Mouse (Mus musculus) forebrain, embryonic 12.5 days (tissue): ENCODE measurements around the gene Helz. TPM values are rescaled to one million over a fixed set of nuclear protein-coding genes. Genes with fewer than 3 reads are reported as not detected.
"Not testable (repeated sequence)": the region's sequence is repeated elsewhere in the genome, so short reads cannot be mapped to it uniquely, and the experiment has no call there.

Experiments
- ATAC-seq: fragments of 200-750 bp; cut with Nextera tagmentation; 2 replicates; pipeline ENCODE4 v1.8.0; 2017; ENCODE audit warnings: moderate TSS enrichment; ENCODE audit not compliant: low FRiP score
- H3K27ac ChIP-seq: fragments of 300-500 bp; sonication (generic); 2 replicates; pipeline ENCODE4 v1.5.1; 2016; ENCODE audit warnings: mild to moderate bottlenecking
- H3K27me3 ChIP-seq: fragments of 300-500 bp; sonication (generic); 2 replicates; pipeline ENCODE4 v1.6.1; 2016; ENCODE audit warnings: mild to moderate bottlenecking
- H3K36me3 ChIP-seq: fragments of 300-500 bp; sonication (generic); replicated peaks from 2 replicates; pipeline ENCODE4 v1.6.1; 2016; ENCODE audit warnings: mild to moderate bottlenecking
- H3K4me1 ChIP-seq: fragments of 300-500 bp; sonication (generic); 2 replicates; pipeline ENCODE4 v1.6.1; 2016
- H3K4me2 ChIP-seq: fragments of 300-500 bp; sonication (generic); 2 replicates; pipeline ENCODE4 v1.6.1; 2016; ENCODE audit warnings: mild to moderate bottlenecking, moderate library complexity
- H3K4me3 ChIP-seq: fragments of 300-500 bp; sonication (generic); replicated peaks from 2 replicates; pipeline ENCODE4 v1.5.1; 2016; ENCODE audit warnings: mild to moderate bottlenecking
- H3K9ac ChIP-seq: fragments of 300-500 bp; sonication (generic); 2 replicates; pipeline ENCODE4 v1.6.1; 2016; ENCODE audit warnings: mild to moderate bottlenecking
- H3K9me3 ChIP-seq: fragments of 300-500 bp; sonication (generic); 2 replicates; pipeline ENCODE4 v1.6.1; 2016
- WGBS: fragments of 180-500 bp; shearing (Covaris S2); methylation state at CpG from one replicate; pipeline ENCODE4 v1.1.7; 2016; 5-methylcytosine and 5-hydroxymethylcytosine counted together
- polyA plus RNA-seq: library from polyadenylated mRNA; unstranded; fragments of >200 nt; fragmentation: Nextera tagmentation; extraction: Ambion mirVana; gene quantifications from 2 replicates; pipeline ENCODE4 v1.2.1, GENCODE M21; 2016

Gene Helz
- polyA plus RNA-seq, 1 experiment from 2014 or later: 21.1 TPM

DNA sequence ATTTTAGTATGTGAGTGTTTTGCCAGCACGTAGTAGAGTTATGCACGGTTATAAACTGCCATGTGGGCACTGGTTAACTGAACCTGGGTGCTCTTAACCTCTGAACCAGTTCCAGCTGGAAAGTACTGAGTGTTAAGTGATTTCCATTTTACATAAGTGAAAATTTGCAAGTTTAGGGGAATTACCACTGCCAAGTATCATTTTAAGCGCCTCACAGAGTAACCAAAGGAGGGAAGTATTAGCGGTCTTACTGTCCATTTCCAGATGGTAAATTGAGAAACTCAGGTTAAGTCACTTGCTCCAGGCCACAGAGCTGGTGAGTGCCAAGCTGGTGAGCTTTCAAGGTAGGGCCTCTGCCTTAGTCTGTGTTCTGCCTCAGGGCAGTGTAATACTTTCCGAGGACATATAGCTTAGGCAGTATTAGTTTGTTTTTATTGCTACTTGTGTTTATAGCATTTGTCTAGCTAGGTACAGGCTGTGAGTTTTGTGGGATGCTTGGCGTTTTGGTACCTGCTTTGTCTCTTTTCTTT is 20.8 kb downstream of the Helz start:
- Histone ChIP-seq H3K9ac (no peak overlapping the region), H3K4me2 (no peak overlapping the region), H3K4me1 (no peaks in the 10 kb centered on the region), H3K4me3 (no peak overlapping the region), H3K27ac (no peak overlapping the region), H3K27me3 (no peaks in the 10 kb centered on the region), H3K36me3 (peaks cover 20% of the 10 kb centered on the region; the same call in 1 of the 2 replicates), H3K9me3 (no peaks in the 10 kb centered on the region)
- no peak for ATAC-seq
- 95% methylated on average over 6 of the region's 6 CpGs for WGBS

DNA sequence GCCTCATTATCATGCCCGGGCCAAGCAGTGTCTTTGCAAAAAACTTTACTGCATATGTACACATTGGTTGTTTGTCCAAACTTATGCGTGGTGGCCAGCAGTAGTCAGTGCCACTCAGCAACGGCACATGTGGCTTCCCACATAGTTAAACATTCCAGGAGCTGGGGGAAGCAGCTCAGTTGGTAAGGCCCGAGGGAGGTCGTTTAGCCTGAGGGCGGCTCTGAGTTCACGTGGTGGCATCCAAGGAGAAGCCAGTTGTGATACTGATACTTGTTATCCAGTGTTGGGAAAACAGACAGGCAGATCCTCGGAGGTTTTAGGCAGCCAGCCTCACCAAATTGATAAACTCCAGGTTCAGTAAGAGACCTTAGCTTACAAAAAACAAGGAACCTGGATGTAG is 23.2 kb downstream of the Helz start:
- WGBS: 89% methylated on average over 8 of the region's 8 CpGs
- H3K9ac ChIP-seq, H3K9me3 ChIP-seq, H3K4me3 ChIP-seq, H3K27me3 ChIP-seq, ATAC-seq, H3K27ac ChIP-seq, H3K4me2 ChIP-seq, H3K4me1 ChIP-seq: not testable (repeated sequence)
- H3K36me3 ChIP-seq: peaks cover 33% of the 10 kb centered on the region

DNA sequence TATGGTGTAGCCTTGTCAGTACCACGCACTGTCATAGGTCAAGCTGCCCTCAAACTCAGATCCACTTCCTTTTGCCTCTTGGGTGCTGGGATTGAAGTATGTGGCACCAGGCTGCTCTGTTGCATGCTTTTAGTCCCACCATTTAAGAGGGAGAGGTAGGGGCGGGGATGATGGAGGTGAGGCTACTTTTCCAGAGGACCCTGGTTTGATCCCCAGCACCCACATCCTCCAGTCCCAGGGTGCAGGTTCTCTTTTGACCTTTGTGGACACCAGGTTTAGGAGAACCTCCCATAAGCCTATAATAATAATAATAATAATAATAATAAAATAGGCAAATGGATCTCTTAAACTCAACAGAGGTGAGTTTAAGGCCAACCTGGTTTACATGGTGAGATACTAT is 23.6 kb downstream of the Helz start:
- Histone ChIP-seq H3K36me3 (peaks cover 38% of the 10 kb centered on the region), H3K4me2 (no peak overlapping the region), H3K4me3 (no peak overlapping the region), H3K4me1 (no peaks in the 10 kb centered on the region), H3K27me3 (no peaks in the 10 kb centered on the region), H3K9ac (no peak overlapping the region), H3K9me3 (no peaks in the 10 kb centered on the region), H3K27ac (no peak overlapping the region)
- ATAC-seq: no peak
- WGBS: 98% methylated on average over 2 of the region's 2 CpGs

DNA sequence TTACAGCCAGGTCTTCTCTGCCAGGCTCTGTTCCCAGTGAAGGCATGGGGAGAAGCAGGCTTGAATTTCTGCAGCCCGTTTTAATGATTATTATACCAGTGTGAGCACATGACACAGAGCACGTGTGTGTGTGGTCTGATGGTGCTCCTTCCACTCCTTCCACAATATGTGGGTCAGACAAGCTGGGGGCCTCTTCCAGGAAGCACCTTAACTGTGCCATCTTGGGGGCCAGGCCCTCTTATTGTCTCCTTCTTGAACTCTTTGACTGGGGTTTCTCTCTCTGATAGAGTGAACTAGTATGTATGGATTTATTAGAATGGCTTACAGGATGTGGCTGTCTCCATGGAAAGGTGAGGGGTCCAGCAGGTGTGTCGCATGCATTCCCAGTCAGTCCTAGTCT is 24.8 kb downstream of the Helz start:
- no peak for ATAC-seq
- no peak overlapping the region for H3K4me3 ChIP-seq
- H3K27me3 ChIP-seq: no peaks in the 10 kb centered on the region
- H3K9me3 ChIP-seq: no peaks in the 10 kb centered on the region
- WGBS: 90% methylated on average over 3 of the region's 3 CpGs
- H3K27ac ChIP-seq: no peak overlapping the region
- no peak overlapping the region for H3K9ac ChIP-seq
- H3K4me1 ChIP-seq: no peaks in the 10 kb centered on the region
- peaks cover 41% of the 10 kb centered on the region for H3K36me3 ChIP-seq
- H3K4me2 ChIP-seq: no peak overlapping the region

DNA sequence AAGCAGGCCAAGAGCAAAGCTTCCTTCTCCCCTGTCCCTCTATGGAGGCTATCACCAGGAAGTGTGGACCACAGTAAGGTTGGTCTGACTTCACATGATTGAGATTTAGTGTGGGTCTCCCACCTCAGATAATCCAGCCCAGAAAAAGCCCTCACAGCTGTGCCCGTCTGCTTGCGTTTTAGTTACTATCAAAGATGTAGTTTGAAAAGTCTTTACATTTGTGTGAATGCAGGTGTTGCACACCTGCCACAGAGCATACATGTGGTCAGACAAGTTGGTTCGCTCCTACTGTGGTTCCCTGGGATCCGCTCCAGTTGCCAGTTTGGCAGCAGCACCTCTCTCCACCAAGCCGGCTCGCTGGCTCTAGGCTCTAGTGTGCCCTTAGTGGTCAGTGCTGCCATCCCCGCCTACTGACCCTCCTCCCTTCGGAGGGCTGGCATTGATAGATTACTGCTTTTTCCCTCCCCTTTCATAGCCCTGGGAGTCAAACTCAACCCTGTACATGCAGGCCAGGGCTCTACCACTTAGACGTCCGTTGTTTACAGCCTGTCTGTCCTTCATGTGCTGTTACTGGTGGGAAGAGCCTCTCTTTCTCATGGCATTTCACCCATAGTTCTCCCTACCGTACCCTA is 25.4 kb downstream of the Helz start:
- Histone ChIP-seq H3K9ac (no peak overlapping the region), H3K27ac (no peak overlapping the region), H3K9me3 (no peaks in the 10 kb centered on the region), H3K36me3 (peaks cover 41% of the 10 kb centered on the region), H3K4me1 (no peaks in the 10 kb centered on the region), H3K27me3 (no peaks in the 10 kb centered on the region), H3K4me2 (no peak overlapping the region), H3K4me3 (no peak overlapping the region)
- ATAC-seq: no peak
- whole genome bisulfite sequencing: 83% methylated on average over 11 of the region's 11 CpGs

DNA sequence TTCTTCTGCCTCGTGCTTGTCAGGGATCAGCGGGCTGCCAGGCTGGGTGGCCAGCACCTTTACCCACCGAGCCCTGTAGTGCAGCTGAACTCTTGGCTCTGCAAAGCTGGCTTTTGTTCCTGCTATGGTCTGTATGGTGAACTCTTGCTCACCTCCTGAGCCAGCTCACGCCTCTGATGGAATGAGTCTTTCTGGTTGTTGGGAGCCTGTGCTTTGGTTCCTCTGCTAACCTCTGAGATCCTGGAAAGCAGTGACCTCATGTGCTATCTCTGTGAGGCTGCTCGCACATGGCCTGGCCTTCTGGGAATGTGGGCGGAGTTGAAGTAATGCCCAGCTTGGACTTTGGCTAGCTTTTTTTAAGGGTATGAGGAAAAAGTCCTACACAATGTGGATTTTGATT is 26.1 kb downstream of the Helz start:
- no peaks in the 10 kb centered on the region for H3K9me3 ChIP-seq
- no peak overlapping the region for H3K4me3 ChIP-seq
- no peak overlapping the region for H3K4me2 ChIP-seq
- H3K4me1 ChIP-seq: no peaks in the 10 kb centered on the region
- no peaks in the 10 kb centered on the region for H3K27me3 ChIP-seq
- ATAC-seq: no peak
- 73% methylated on average over 6 of the region's 6 CpGs for WGBS
- peaks cover 43% of the 10 kb centered on the region for H3K36me3 ChIP-seq
- no peak overlapping the region for H3K9ac ChIP-seq
- no peak overlapping the region for H3K27ac ChIP-seq

DNA sequence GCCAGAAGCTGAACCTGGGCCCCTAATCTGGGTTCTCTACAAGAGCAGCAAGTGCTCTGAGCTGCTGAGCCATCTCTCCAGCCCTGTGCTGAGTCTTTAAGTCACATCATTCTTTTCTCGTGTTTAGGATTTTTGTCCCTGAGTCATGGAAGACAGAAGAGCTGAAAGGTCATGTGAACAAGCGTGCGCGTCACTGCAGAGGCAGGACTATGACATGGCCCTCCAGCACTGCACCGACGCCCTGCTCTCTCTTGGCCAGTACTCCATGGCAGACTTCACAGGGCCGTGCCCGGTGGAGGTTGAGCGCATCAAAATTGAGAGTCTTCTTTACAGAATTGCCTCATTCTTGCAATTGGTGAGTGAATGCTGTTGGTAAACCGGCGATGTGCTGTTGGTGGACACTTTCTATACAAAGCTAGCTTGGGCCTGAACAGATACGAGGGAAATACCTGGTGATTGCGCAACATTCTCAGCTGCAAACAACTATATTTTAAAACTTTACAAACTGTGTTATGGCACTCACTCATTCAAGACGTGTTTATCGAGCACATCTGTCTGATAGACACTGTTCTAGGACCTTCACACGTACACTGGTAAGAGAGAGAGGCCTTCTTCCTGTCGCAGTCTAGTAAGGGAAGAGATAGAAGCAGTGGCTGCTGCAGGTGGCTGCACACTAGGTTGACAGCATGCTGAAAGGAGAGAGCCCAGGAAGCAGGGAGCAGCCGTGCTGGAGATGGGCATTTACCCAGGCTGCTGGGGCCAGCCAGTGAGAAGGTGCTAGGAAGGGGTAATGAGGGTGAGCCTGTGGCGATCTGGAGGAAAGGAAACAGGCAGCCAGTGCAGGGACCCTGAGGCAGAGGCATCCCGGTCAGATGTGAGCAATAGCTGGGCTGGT is 27.3 kb downstream of the Helz start:
- Histone ChIP-seq H3K27ac (no peak overlapping the region), H3K36me3 (peaks cover 48% of the 10 kb centered on the region), H3K9ac (no peak overlapping the region), H3K27me3 (no peaks in the 10 kb centered on the region), H3K9me3 (no peaks in the 10 kb centered on the region), H3K4me1 (no peaks in the 10 kb centered on the region), H3K4me2 (no peak overlapping the region), H3K4me3 (no peak overlapping the region)
- ATAC-seq: no peak
- WGBS: 94% methylated on average over 20 of the region's 20 CpGs

DNA sequence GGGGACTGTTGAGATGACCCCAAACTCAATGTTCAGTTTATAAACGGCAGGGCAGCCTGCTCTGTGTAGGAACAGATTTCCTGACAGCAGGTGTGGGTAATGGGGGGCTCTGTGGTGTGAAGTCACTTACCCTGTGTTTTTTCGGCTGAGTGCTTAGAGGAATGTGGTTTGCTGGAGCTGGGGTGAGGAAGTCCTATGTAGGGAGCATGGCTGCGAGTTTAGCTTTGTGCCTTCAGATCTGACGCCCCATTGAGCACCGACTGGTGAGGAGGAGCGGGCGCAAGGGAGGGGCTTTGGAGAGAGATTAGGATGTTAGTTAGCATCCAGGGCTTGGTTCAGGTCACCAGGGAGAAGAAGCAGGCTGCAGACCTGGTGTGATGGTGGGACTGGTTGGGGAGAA is 28.5 kb downstream of the Helz start:
- H3K4me3 ChIP-seq: no peak overlapping the region
- H3K27me3 ChIP-seq: no peaks in the 10 kb centered on the region
- H3K9ac ChIP-seq: no peak overlapping the region
- H3K4me1 ChIP-seq: no peaks in the 10 kb centered on the region
- peaks cover 52% of the 10 kb centered on the region for H3K36me3 ChIP-seq
- WGBS: 89% methylated on average over 7 of the region's 7 CpGs
- H3K27ac ChIP-seq: no peak overlapping the region
- no peak for ATAC-seq
- no peak overlapping the region for H3K4me2 ChIP-seq
- H3K9me3 ChIP-seq: no peaks in the 10 kb centered on the region

DNA sequence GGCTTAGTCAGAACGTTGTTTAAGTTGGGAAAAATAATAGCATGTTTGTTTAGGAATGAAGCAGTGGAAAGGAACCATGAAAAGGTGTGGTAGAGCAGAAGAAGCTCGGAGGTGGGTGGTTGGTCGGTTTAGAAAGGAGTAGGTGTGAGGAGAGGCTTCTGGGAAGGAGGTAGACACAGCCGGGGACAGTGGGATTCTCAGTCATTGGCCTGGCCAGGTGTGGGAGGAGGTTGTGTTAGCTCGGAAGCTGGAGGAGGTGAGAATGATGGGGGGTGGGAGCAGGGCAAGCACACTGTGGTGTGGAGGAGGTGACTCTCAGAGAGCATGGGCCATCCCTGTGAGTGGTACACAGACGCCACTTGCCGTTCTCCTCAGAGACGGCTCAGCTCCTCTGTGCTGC is 29.7 kb downstream of the Helz start:
- ATAC-seq: no peak
- 84% methylated on average over 8 of the region's 8 CpGs for WGBS
- H3K36me3 ChIP-seq: peaks cover 53% of the 10 kb centered on the region

DNA sequence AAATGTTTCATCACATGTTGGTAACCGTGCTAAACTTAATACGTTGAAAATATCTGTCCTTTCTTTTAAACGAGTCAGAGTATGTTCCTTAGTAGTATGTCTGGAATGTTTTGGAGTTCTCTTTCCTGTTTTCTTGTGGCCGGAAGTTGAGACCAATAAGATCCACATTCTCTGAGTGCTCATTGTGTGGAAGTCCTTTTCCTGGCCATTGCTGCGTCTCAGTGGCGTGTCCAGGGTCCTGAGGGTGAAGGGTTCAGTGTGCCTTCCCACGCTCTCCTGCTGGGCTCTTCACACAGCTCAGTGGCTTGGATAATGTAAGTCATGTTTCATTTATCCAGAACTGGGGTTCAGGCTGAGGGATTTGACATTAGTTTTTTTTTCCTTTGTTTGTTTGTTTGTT is 30.5 kb downstream of the Helz start:
- Histone ChIP-seq H3K4me3 (no peak overlapping the region), H3K9ac (no peak overlapping the region), H3K27ac (no peak overlapping the region), H3K27me3 (no peaks in the 10 kb centered on the region), H3K36me3 (peaks cover 47% of the 10 kb centered on the region), H3K4me2 (no peak overlapping the region), H3K4me1 (no peaks in the 10 kb centered on the region), H3K9me3 (no peaks in the 10 kb centered on the region)
- 81% methylated on average over 7 of the region's 7 CpGs for WGBS
- no peak for ATAC-seq

More for the DNA sequence above, 29.7 kb downstream of the Helz start:
- no peak overlapping the region for H3K4me3 ChIP-seq
- no peaks in the 10 kb centered on the region for H3K27me3 ChIP-seq
- no peak overlapping the region for H3K4me2 ChIP-seq
- H3K9ac ChIP-seq: no peak overlapping the region
- H3K4me1 ChIP-seq: no peaks in the 10 kb centered on the region
- H3K9me3 ChIP-seq: no peaks in the 10 kb centered on the region
- H3K27ac ChIP-seq: no peak overlapping the region

DNA sequence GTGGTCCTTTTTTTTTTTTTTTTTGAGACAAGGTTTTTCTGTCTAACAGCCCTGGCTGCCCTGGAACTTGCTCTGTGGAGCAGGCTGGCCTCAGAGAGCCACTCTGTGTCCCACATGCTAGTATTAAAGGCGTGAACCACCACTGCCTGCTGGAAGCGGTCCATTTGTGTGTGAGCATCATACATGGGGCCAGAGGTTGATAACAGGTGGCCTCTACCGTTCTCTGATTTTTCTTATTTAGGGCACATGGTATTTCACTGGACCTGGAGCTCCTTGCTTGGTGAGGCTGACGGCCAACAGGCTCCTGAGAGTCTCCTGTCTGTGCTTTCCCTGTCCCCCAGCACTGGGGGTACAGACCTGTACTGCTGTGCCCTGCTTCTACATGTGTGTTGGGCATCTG is 33.1 kb downstream of the Helz start:
- no peaks in the 10 kb centered on the region for H3K9me3 ChIP-seq
- no peak overlapping the region for H3K4me2 ChIP-seq
- ATAC-seq: no peak
- H3K4me1 ChIP-seq: peaks cover 7% of the 10 kb centered on the region; the same call in 1 of the 2 replicates
- peaks cover 36% of the 10 kb centered on the region for H3K36me3 ChIP-seq
- WGBS: 93% methylated on average over 4 of the region's 4 CpGs
- H3K9ac ChIP-seq: no peak overlapping the region
- H3K27ac ChIP-seq: no peak overlapping the region
- no peaks in the 10 kb centered on the region for H3K27me3 ChIP-seq
- no peak overlapping the region for H3K4me3 ChIP-seq

DNA sequence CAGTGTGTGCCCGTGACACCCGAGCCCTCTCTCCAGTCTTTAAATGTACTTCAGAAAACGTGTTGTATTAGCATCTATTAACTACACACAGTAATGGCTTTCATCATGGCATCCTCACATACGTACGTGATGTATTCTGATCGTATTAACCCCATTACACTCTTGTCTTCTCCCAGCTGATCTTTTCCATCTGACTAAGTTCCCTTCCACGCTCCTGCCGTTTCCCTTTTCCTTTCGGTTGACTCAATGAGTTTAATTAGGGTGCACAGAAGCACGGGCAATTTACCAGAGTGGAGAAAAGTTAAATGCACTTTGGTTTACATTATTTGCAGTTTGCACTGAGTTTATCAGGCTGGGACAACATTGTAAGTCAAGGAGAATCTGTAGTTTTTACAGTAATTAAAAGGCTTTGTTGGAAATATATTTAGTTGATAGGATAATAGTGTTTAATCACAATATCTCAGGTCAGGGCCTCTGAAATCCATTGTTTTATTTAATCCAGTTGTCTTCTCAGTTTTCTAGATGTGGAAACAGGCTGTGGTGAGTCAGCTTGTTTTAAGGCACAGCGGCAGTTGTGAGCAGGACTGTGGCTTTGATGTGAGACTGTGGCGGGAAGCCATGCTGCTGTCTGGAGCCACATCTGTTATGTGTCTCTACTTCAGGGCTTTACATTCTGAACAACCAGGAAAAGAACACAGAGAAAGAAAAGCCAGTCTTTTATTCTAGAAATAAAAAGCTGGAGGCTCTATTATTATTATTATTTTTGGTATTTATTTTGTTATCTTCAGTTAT is 37.1 kb downstream of the Helz start:
- no peak overlapping the region for H3K4me2 ChIP-seq
- no peaks in the 10 kb centered on the region for H3K27me3 ChIP-seq
- H3K27ac ChIP-seq: no peak overlapping the region
- H3K9ac ChIP-seq: no peak overlapping the region
- H3K36me3 ChIP-seq: peaks cover 17% of the 10 kb centered on the region
- H3K4me3 ChIP-seq: no peak overlapping the region
- peaks cover 7% of the 10 kb centered on the region; the same call in 1 of the 2 replicates for H3K4me1 ChIP-seq
- ATAC-seq: no peak
- H3K9me3 ChIP-seq: no peaks in the 10 kb centered on the region
- 42% methylated on average over 12 of the region's 12 CpGs for WGBS
